Mouse (Mus musculus) heart, adult 2 months (tissue): Measurements from ENCODE around the gene Wdr91. TPM values are rescaled to one million over a fixed set of nuclear protein-coding genes. Genes with fewer than 3 reads are reported as not detected.
A peak's percentile ranks its signal among the peaks of the same experiment; 100 is the strongest.

ENCODE experiments used
- DNase-seq, 2 experiments: peaks; one replicate each; pipeline ENCODE4 v3.0.0; 2021
- H3K27ac ChIP-seq: fragments of 200-600 bp; 2 replicates; pipeline ENCODE4 v1.8.1; 2022
- H3K27me3 ChIP-seq: fragments of 200-500 bp; 2 replicates; pipeline ENCODE4 v1.6.1; 2012; ENCODE audit warnings: mild to moderate bottlenecking, low read length, inconsistent platforms, mixed read lengths; ENCODE audit not compliant: control insufficient read depth, insufficient read depth
- H3K36me3 ChIP-seq: fragments of 200-500 bp; 2 replicates; pipeline ENCODE4 v1.6.1; 2012; ENCODE audit warnings: low read length, inconsistent platforms; ENCODE audit not compliant: control insufficient read depth, insufficient read depth
- H3K4me1 ChIP-seq: fragments of 200-500 bp; 2 replicates; pipeline ENCODE4 v1.6.1; 2011; ENCODE audit warnings: low read length; ENCODE audit not compliant: control insufficient read depth, insufficient read depth
- H3K4me3 ChIP-seq: fragments of 200-600 bp; 2 replicates; pipeline ENCODE4 v1.8.1; 2022
- H3K79me2 ChIP-seq: fragments of 200-500 bp; replicated peaks from 2 replicates; pipeline ENCODE4 v1.6.1; 2012; ENCODE audit warnings: mild to moderate bottlenecking, inconsistent platforms, low read length, moderate library complexity, mixed read lengths; ENCODE audit not compliant: control insufficient read depth, insufficient read depth
- H3K9ac ChIP-seq: fragments of 200-500 bp; 2 replicates; pipeline ENCODE4 v1.6.1; 2012; ENCODE audit warnings: low read depth, mild to moderate bottlenecking, control low read depth, inconsistent platforms, low read length, mixed read lengths
- CTCF ChIP-seq: fragments of 200-600 bp; IDR thresholded peaks from 2 replicates; pipeline ENCODE4 v1.8.1; 2022; ENCODE audit warnings: antibody characterized with exemption, mild to moderate bottlenecking, moderate library complexity
- EP300 ChIP-seq: fragments of 200-500 bp; IDR thresholded peaks from 2 replicates; pipeline ENCODE4 v1.6.1; 2011; ENCODE audit warnings: low read depth, low read length, control low read depth; ENCODE audit not compliant: insufficient read depth
- POLR2A ChIP-seq: fragments of 200-500 bp; IDR thresholded peaks from 2 replicates; pipeline ENCODE4 v1.6.1; 2011; ENCODE audit warnings: mild to moderate bottlenecking, low read depth, low read length, control low read depth; ENCODE audit not compliant: insufficient read depth
- WGBS: fragments of 180-500 bp; shearing (Covaris S2); methylation state at CpG from one replicate; pipeline ENCODE4 v1.1.7; 2018; 5-methylcytosine and 5-hydroxymethylcytosine counted together
- intact Hi-C: fragments of 180-260 bp; cut with DNase I; formaldehyde crosslinking; loops from one replicate; pipeline ENCODE4 v1.15.1; 2025
- polyA plus RNA-seq: library from polyadenylated mRNA; depleted of rRNA; stranded (reverse); fragments of >200 nt; gene quantifications from 2 replicates; pipeline ENCODE4 v1.2.3, GENCODE M21; 2012
- total RNA-seq, 2 experiments: library from RNA; stranded (reverse); gene quantifications; 2 replicates each; pipeline ENCODE4 v1.2.3; 2021

The Wdr91 gene
- total and polyA plus RNA-seq, 3 experiments: 8.1 to 13.4 (median 12.7) TPM

DNA sequence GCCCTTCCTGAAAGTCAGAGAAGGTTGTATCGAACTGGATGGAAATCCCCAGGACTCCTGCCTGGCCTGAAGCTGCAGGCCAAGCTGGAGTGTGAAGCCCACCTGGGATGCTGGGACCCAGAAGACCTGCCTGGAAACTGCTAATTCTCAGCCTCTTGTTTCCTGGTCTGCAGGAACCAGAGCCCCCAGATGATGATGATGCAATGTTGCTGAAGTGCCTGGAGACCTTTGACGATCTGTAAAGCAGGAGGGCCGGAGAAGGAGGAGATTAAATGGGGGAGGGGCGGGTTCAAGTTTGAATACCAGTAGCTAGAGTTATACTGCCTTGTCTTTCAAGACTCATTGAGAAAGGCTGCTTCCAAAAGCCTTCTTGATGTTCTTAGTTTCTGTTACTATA, 28.3 kb upstream of the Wdr91 start:
- no peak for DNase-seq
- Histone ChIP-seq H3K79me2 (no peaks in the 10 kb centered on the region), H3K4me3 (no peak overlapping the region), H3K9ac (no peak overlapping the region), H3K27ac (no peak overlapping the region), H3K4me1 (no peaks in the 10 kb centered on the region), H3K27me3 (no peaks in the 10 kb centered on the region), H3K36me3 (no peaks in the 10 kb centered on the region)
- intact Hi-C loops: no loop called here
- no peak for TF ChIP-seq POLR2A
- no peak for TF ChIP-seq EP300
- no peak for TF ChIP-seq CTCF
- WGBS: 25% methylated on average over 4 of the region's 4 CpGs

DNA sequence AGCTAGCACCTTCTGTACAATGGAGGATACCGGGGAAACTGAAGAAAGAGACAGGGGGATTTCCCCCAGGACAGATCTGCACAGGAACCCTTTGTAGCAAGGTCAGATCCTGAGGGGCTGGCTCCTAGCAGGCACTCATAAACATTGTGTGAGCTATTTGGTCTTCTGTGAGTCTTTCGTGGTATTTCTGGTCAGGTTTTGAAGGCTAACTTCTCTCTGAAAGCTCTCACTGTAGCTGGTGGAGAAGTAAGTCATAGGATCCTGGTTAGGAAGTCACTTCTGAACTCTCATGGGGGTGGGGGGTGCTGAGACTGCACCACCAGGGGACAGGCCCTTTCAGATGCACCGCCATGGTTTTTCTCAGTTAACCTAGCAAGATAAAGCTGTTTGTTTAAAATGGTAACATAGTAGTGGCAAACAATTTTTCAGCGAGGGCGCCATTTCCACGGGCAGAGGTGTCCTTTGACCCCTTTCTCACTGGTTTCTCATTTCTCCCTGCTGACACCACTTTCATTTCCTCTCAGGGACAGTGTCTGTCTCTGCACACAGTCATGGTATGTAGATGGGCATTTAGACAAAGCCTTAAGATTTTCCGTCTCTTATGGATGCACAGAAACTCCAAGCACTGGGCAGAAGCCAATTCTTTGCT, 27.7 kb upstream of the Wdr91 start:
- H3K27ac ChIP-seq: no peak overlapping the region
- H3K36me3 ChIP-seq: no peaks in the 10 kb centered on the region
- no peak overlapping the region for H3K9ac ChIP-seq
- DNase-seq: no peak
- TF ChIP-seq EP300 (no peak), POLR2A (no peak), CTCF (no peak)
- WGBS: 54% methylated on average over 7 of the region's 7 CpGs
- no peaks in the 10 kb centered on the region for H3K4me1 ChIP-seq
- H3K4me3 ChIP-seq: no peak overlapping the region
- H3K27me3 ChIP-seq: no peaks in the 10 kb centered on the region
- intact Hi-C loops: no loop called here
- H3K79me2 ChIP-seq: no peaks in the 10 kb centered on the region

DNA sequence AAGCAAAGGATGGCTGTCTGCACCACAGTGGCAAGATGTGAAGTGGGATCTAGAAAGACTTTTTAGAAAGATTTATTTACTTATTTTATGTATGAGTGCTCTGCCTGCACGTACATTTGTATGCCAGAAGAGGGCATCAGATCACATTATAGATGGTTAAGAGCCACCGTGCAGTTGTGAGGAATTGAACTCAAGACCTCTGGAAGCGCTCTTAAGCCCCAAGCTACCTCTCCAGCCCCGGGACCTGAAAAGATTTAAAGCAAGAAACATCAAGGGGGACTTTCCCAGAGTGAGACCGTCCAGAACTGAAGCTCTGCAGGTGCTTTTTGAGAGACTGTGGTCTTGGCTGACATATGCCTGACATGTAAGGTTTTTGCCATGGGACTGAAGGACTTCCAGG, 26.1 kb upstream of the Wdr91 start:
- no peak overlapping the region for H3K9ac ChIP-seq

DNA sequence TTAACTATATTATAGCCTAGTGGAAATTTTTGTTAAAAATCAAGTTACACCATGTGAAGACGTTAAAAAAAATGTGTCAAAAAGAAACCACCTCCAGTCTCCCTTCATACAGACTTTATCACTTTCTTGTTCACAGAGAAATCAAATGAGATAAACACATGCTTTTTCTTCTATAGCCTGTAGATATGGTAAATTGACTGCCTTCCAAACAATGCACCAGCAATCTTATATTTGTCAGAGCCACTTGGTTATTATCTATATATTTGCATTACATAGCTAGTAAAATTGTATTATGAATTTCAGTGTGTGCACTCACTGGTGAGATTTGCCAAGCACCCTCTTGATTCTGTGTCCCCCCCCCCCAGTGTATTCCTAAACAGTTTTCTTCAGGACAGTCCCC, 22.0 kb upstream of the Wdr91 start:
- TF ChIP-seq POLR2A (no peak), EP300 (no peak), CTCF (no peak)
- WGBS: 64% methylated on average over 1 of the region's 1 CpGs
- no peaks in the 10 kb centered on the region for H3K4me1 ChIP-seq

More for the DNA sequence above, 26.1 kb upstream of the Wdr91 start:
- Histone ChIP-seq H3K36me3 (no peaks in the 10 kb centered on the region), H3K27me3 (no peaks in the 10 kb centered on the region), H3K79me2 (no peaks in the 10 kb centered on the region), H3K4me1 (no peaks in the 10 kb centered on the region), H3K4me3 (no peak overlapping the region), H3K27ac (no peak overlapping the region)
- TF ChIP-seq CTCF: peak; percentile 30
- TF ChIP-seq POLR2A: no peak
- TF ChIP-seq EP300: no peak
- intact Hi-C loops: no loop called here
- 71% methylated on average over 5 of the region's 5 CpGs for WGBS
- DNase-seq: no peak

DNA sequence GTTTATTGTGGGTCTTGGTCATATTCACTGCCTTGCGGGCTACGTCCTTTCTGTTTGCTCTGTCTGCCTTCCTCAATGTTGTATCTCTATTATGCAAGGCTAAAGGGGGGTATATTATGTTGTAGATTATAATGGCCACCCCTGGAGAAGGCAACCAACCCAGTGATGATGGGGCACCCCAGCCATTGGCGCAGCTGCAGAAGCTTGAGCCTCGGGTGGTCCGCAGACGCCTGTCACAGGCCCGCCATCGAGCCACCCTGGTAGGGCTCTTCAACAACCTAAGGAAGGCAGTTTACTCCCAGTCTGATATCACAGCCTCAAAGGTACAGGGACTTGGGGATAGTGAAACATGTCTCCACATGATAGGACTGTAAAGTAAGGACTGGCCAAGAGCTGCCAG, 16.9 kb upstream of the Wdr91 start:
- WGBS: 94% methylated on average over 8 of the region's 8 CpGs
- Histone ChIP-seq H3K36me3 (no peaks in the 10 kb centered on the region), H3K27ac (no peak overlapping the region), H3K79me2 (no peaks in the 10 kb centered on the region), H3K4me1 (no peaks in the 10 kb centered on the region), H3K9ac (no peak overlapping the region), H3K4me3 (no peak overlapping the region), H3K27me3 (no peaks in the 10 kb centered on the region)
- TF ChIP-seq POLR2A (no peak), EP300 (no peak), CTCF (no peak)
- intact Hi-C loops: loop anchor here (2.0 to 5.0 kb wide), 2 partner anchors 45 to 417 kb away; no protein-coding TSS in a partner anchor
- no peak for DNase-seq

More for the DNA sequence above, 22.0 kb upstream of the Wdr91 start:
- H3K27ac ChIP-seq: no peak overlapping the region
- H3K4me3 ChIP-seq: no peak overlapping the region
- DNase-seq: no peak
- intact Hi-C loops: no loop called here
- H3K79me2 ChIP-seq: no peaks in the 10 kb centered on the region
- H3K36me3 ChIP-seq: no peaks in the 10 kb centered on the region
- H3K9ac ChIP-seq: no peak overlapping the region
- no peaks in the 10 kb centered on the region for H3K27me3 ChIP-seq

DNA sequence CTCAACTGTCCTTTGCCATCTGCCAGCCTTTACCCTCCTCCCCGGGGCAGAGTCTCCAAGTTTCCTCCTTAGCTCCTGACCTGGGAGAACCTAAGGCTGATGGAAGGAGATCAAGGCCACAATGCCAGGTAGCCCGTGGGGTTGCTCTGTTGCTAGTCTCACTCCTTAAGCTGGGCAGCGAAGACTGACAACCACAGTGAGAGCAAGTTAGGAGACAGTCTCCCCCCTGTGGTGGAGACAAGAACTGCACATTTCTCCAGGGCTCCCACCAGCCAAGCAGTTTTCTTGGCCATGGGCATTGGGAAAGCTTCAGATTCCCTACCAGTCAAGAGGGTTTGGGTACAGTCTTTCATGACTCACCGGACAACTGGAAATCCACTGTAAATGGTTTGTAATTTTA, 16.5 kb upstream of the Wdr91 start:
- TF ChIP-seq EP300 (no peak), CTCF (peak; percentile 97), POLR2A (no peak)
- Histone ChIP-seq H3K27me3 (no peaks in the 10 kb centered on the region), H3K9ac (no peak overlapping the region), H3K27ac (no peak overlapping the region), H3K36me3 (no peaks in the 10 kb centered on the region), H3K4me1 (no peaks in the 10 kb centered on the region), H3K4me3 (no peak overlapping the region), H3K79me2 (no peaks in the 10 kb centered on the region)
- 42% methylated on average over 4 of the region's 4 CpGs for WGBS
- intact Hi-C loops: loop anchor here (2.0 to 5.0 kb wide), 2 partner anchors 45 to 416 kb away; no protein-coding TSS in a partner anchor
- peak; percentile 61 to 73 for DNase-seq

DNA sequence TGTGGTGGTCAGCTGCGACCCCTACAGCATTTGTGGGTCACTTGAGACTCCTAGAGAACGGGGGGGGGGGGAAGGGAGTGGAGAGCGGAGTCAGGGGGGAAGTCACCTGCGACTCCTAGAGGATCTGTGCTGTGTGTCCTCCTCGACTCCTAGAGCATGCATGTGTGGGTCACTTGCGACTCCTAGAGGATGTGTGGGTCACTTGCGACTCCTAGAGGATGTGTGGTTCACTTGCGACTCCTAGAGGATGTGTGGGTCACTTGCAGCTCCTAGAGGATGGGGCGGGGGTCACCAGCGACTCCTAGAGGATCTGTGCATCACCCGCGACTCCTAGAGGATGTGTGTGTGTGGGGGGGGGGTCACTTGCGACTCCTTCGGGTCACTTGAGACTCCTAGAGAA, 11.3 kb upstream of the Wdr91 start:
- peak in 1 of 2 experiments; percentile 41 for DNase-seq
- no peaks in the 10 kb centered on the region for H3K27me3 ChIP-seq
- no peak overlapping the region for H3K27ac ChIP-seq
- TF ChIP-seq CTCF (peak; percentile 64), EP300 (0 out of 2 replicates have a peak, but pooled peaks have one; percentile 52), POLR2A (no peak)
- H3K79me2 ChIP-seq: no peaks in the 10 kb centered on the region
- 40% methylated on average over 14 of the region's 14 CpGs for WGBS
- H3K4me1 ChIP-seq: no peaks in the 10 kb centered on the region
- intact Hi-C loops: no loop called here
- H3K4me3 ChIP-seq: no peak overlapping the region
- no peak overlapping the region for H3K9ac ChIP-seq
- no peaks in the 10 kb centered on the region for H3K36me3 ChIP-seq
